Mouse (Mus musculus) layer of hippocampus, postnatal 10 days (tissue): ENCODE data around the gene Pi4k2a. TPM values are rescaled to one million over a fixed set of nuclear protein-coding genes. Genes with fewer than 3 reads are reported as not detected.

Experiments
- DNase-seq, 2 experiments: peaks; one replicate each; pipeline ENCODE4 v3.0.0; 2021; ENCODE audit warnings: low spot score in 2 of 2
- total RNA-seq, 2 experiments: library from RNA; stranded (reverse); gene quantifications; 2 replicates each; pipeline ENCODE4 v1.2.3; 2021

Pi4k2a gene
- total RNA-seq, 2 experiments from 2014 or later = 47.4 to 48.7 TPM

- no peak for DNase-seq
Observed at GRCm38 (mm10) chr19:42131101-42131500, 40.8 kb downstream of the Pi4k2a start.

DNA sequence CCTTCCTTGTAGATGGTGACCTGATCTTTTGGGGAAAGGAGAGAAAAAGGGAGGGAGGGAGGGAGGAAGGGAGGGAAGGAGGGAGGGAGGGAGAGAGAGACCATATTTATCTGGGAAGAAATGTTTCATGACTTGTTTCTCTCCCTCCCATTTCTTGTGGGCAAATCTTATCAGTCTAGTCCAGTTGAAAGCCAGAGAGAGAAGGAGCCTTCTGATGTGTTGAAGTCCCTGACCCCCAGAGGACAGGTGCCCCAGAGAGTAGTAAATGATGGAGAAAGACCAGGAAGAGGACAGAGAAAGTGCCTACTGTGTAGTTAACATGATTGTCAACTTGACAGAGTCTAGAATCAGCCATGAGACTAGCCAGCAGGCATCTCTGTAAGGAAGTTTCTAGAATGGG, 44.8 kb downstream of the Pi4k2a start:
- DNase-seq = no peak

GRCm38 (mm10) chr19:42136126-42136525, 45.9 kb downstream of the Pi4k2a start:
- no peak for DNase-seq

DNA sequence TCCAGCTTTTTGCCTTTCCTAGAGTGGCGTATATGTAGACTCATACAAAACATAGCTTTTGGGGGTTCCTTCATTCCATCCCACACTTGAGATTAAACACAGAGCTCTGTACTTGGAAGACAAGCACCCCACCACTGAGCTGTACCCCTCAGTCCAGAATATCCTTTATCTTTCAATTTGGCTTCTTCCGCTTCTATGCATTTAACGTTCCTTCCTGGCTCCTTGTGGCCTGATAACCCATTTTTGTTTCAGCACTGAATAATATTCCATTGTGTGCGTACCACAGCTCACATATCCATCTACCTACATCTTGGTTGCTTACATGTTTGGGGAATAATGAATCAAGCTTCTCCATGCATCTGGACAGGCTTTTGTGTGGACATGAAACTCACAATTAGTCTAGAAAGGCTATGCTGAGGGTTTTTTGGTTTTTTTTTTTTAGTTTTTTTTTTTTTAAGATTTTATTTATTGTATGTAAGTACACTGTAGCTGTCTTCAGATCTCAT, 47.0 kb downstream of the Pi4k2a start:
- no peak for DNase-seq

DNA sequence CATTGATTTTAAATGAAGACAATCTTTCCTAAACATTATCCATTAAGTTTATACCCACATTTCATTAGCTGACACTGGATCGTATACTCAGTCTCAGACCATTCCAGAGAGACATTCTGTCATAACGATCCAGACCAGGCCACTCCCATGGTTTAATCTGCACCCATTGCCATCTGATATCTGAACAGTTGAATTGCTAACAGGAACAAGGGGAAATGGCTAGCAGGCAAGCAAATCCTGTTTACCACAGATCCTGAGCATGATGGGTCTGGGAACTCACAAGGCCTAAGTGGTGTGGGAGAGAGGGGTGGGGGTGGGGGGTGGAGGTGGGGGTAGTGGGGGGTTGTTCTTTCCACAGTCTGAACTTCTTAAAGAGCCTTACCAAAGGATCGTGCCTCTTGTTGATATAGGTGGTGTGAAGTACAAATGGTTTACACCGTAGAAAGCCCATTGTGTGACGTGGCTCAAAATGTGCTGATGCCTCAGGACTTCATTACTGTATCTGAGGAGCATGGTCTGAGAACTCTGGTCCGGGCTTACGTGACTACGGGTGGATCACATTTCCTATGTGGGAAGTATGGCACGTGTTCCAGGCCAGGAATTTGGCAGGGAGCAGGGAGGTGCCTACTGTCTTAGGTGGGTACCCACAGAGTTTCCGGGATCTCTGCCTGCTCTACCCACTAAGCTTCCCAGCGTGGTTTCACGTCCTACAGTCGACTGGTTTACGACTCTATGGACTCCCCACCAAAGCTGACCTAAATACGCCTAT, 48.4 kb downstream of the Pi4k2a start:
- no peak for DNase-seq

DNA sequence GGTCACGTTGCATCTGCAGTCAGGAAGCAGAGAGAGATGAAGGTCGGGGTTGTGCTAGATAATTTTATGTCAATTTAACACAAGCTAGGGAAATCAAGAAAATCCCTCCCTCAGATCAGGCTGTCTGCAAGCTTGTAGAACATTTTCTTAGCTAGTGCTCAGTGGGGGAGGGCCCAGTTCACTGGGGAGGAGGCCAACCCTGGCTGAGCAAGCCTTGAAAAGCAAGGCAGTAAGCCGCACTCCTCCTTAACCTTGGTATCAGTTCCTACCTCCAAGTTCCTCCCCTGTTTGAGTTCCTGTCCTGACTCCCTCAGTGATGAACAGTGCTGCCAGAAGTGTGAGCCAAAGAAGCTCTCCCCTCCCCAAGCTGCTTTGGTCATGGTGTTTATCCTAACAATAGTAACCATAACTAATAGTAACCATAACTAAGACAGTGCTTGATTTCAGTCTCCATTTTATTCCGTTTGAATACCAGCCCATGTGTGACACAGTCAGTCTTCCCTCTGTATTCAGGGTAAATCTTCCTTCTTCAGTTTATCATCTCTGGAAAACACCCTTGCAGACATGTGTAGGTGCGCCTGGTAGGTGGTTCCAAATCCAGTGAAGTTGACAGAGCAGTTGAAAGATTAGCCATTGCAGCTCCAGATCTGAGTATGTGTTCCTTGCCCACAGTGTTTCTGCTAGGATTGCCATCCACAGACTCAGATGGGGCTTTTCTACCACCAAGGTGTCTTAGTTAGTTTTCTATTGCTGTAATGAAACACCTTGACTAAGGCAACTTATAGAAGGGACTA, 49.7 kb downstream of the Pi4k2a start:
- no peak for DNase-seq

- DNase-seq = no peak
Observed at GRCm38 (mm10) chr19:42141998-42142397, 51.7 kb downstream of the Pi4k2a start.

DNA sequence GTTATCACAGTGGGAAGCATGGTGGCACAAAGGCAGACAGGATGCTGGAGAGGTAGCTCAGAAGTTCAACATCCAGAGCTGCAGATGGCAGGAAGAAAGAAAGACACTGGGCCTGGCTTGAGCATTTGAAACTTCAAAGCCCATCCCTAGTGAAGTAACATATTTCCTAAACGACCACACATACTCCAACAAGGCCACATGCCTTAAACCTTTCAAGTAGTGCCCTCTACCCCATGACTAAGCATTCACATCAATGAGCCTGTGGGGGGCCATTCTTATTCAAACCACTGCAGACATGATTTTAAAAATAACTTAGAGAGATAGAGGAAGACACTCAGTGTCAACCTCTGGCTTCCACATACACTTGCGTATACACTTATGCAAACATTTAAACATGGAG, 52.5 kb downstream of the Pi4k2a start:
- DNase-seq = no peak

DNA sequence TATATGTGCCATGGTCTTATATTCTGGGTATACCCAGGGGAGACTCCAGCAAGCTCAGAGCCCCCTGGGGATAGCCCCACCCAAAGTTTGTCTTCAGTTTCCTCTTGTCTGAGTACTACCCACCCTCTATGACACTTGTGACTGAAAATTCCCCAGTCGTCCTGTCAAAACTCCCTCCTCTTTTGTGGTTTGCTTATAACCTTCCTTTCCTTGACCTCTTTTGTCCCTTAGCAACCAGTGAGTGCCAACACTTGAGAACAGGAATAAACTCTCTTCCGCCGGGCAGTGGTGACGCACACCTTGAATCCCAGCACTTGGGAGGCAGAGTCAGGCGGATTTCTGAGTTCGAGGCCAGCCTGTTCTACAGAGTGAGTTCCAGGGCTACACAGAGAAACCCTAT, 53.8 kb downstream of the Pi4k2a start:
- DNase-seq = no peak

- DNase-seq = peak; percentile 88 to 91
Observed at GRCm38 (mm10) chr19:42144541-42145167, 54.4 kb downstream of the Pi4k2a start.

DNA sequence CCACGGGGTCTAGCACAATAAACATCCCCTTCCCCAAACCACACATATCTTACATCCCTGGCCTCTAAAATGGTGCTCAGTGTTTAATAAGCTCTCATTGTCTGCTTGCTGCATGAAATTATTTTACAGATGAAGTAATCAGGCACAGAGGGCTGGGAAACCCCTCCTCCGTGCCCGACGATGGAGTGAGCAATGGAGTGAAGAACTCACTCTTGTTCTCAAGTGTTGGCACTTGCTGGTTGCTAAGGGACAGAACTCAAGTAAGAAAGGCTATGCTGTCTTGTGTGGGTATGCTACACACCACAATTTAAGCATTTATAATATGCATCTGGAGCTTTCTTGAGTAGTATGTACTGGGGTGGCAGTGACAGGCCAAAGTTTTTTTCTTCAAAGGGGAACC, 54.9 kb downstream of the Pi4k2a start:
- no peak for DNase-seq

GRCm38 (mm10) chr19:42145731-42146130, 55.5 kb downstream of the Pi4k2a start:
- no peak for DNase-seq

- DNase-seq = no peak
Observed at GRCm38 (mm10) chr19:42146276-42147010, 56.2 kb downstream of the Pi4k2a start.

- peak; percentile 55 to 56 for DNase-seq
Observed at GRCm38 (mm10) chr19:42147170-42147768, 57.0 kb downstream of the Pi4k2a start, which contains the start of gene Marveld1. Marveld1 (plus strand) TSS chr19:42147400.

- DNase-seq = peak; percentile 62 to 66
Observed at GRCm38 (mm10) chr19:42147769-42148568, 57.7 kb downstream of the Pi4k2a start.

GRCm38 (mm10) chr19:42148569-42148860, 58.2 kb downstream of the Pi4k2a start:
- no peak for DNase-seq

DNA sequence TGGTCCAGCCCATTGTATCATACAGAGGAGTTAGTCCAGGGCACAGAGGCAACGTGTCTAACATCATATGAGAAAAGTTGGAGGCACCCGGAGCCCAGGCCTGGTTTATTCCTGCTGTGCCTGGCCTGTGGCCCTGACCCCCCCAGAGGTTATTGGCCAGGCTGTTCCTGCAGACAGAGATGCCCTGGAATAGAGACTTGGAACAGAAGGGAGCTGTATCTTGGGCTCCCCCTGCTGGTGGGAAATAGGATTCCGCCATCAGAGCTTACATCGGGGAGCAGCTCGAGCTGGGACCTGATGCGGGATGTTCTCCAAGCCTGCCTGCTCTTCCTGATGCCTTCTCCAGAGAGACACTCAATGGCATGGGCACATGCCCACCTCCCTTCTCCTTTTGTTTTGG, 61.7 kb downstream of the Pi4k2a start:
- DNase-seq = peak; percentile 89 to 91

- DNase-seq = no peak
Observed at GRCm38 (mm10) chr19:42157493-42158237, 67.4 kb downstream of the Pi4k2a start.
